Mouse (Mus musculus) forebrain, postnatal 0 days (tissue): ENCODE results near the gene Hfe2. TPM values are rescaled to one million over a fixed set of nuclear protein-coding genes. Genes with fewer than 3 reads are reported as not detected.
"Not testable (repeated sequence)": the region's sequence is repeated elsewhere in the genome, so short reads cannot be mapped to it uniquely, and the experiment has no call there.

Source experiments
- ATAC-seq: fragments of 200-750 bp; cut with Nextera tagmentation; 2 replicates; pipeline ENCODE4 v1.8.0; 2017; ENCODE audit warnings: mild to moderate bottlenecking, moderate library complexity
- DNase-seq: peaks from one replicate; pipeline ENCODE4 v3.0.0-alpha.2; 2015
- H3K27ac ChIP-seq: fragments of 300-500 bp; sonication (generic); 2 replicates; pipeline ENCODE4 v1.5.1; 2014; ENCODE audit warnings: low read depth, mild to moderate bottlenecking, antibody characterized with exemption, low read length, moderate library complexity, mixed read lengths
- H3K27me3 ChIP-seq: fragments of 300-500 bp; sonication (generic); 2 replicates; pipeline ENCODE4 v1.6.1; 2014; ENCODE audit warnings: mild to moderate bottlenecking, low read length, mixed read lengths; ENCODE audit not compliant: insufficient read depth
- H3K36me3 ChIP-seq: fragments of 300-500 bp; sonication (generic); 2 replicates; pipeline ENCODE4 v1.6.1; 2014; ENCODE audit warnings: mild to moderate bottlenecking, moderate library complexity; ENCODE audit not compliant: insufficient read depth
- H3K4me1 ChIP-seq: fragments of 300-500 bp; sonication (generic); 2 replicates; pipeline ENCODE4 v1.6.1; 2014; ENCODE audit warnings: antibody characterized with exemption; ENCODE audit not compliant: insufficient read depth
- H3K4me2 ChIP-seq: fragments of 300-500 bp; sonication (generic); 2 replicates; pipeline ENCODE4 v1.6.1; 2014; ENCODE audit warnings: low read depth, mild to moderate bottlenecking, moderate library complexity
- H3K4me3 ChIP-seq: fragments of 300-500 bp; sonication (generic); 2 replicates; pipeline ENCODE4 v1.5.1; 2014; ENCODE audit warnings: low read depth, low read length, mixed read lengths
- H3K9ac ChIP-seq: fragments of 300-500 bp; sonication (generic); 2 replicates; pipeline ENCODE4 v1.6.1; 2014; ENCODE audit warnings: mild to moderate bottlenecking
- H3K9me3 ChIP-seq: fragments of 300-500 bp; sonication (generic); 2 replicates; pipeline ENCODE4 v1.6.1; 2016; ENCODE audit warnings: low read length
- CTCF ChIP-seq: sonication (generic); IDR thresholded peaks from 2 replicates; pipeline ENCODE4 v1.5.1; 2016; ENCODE audit warnings: antibody characterized with exemption, control low read depth, low read depth
- WGBS: fragments of 180-500 bp; shearing (Covaris S2); extraction: QIAGEN DNeasy Blood & Tissue Kit; methylation state at CpG from one replicate; pipeline ENCODE4 v1.1.7; 2014; 5-methylcytosine and 5-hydroxymethylcytosine counted together
- polyA plus RNA-seq: library from polyadenylated mRNA; unstranded; fragments of >200 nt; fragmentation: Nextera tagmentation; extraction: Ambion mirVana; gene quantifications from 2 replicates; pipeline ENCODE4 v1.2.1, GENCODE M21; 2015
- total RNA-seq: library from RNA; depleted of rRNA; stranded (reverse); fragments of >200 nt; gene quantifications from 2 replicates; pipeline ENCODE4 v1.2.3, GENCODE M21; 2014

The Hfe2 gene
- total and polyA plus RNA-seq, 2 experiments from 2014 or later, result 1.4 to 1.6 TPM

DNA sequence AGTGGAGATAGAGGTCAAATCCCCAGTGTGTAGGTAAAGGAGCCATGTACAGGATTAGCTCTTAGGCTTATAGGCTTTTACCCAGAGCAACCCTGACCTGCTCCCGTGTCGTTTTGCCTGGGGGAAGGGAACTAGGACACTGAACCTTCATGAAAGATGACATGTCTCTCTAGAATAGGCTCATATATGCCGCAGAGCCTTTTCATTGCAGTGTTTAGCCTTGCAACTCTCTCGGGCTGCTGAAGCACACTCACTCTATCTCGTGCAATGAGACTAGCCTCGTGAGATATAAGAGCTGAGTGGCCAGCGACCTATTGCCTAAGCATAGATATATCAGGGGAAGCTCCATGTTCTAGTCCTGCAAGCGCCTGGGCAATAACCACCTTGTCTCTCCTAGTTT is 35.3 kb upstream of the Hfe2 start:
- not testable (repeated sequence) for H3K9me3 ChIP-seq, H3K9ac ChIP-seq, H3K4me1 ChIP-seq, H3K4me3 ChIP-seq, DNase-seq, ATAC-seq, H3K36me3 ChIP-seq, H3K4me2 ChIP-seq, H3K27me3 ChIP-seq, H3K27ac ChIP-seq
- 45% methylated on average over 6 of the region's 8 CpGs for WGBS

DNA sequence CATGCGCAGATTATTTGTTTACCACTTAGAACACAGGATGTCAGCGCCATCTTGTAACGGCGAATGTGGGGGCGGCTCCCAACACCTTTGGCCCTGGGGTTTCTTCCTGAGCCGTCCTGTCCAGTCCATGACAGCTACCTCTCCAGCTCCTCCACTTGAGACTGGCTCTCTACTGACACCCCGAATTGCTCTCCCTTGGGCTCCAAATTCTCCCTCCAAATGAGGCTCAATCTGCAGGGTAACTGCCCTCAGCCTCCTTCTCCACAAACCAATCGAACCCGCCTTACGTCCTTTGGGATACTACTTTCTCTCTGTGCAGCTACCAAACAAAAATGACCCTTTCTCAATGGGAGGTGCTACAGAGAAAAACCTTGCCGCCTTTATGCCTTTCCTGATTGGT is 30.5 kb upstream of the Hfe2 start:
- H3K9ac ChIP-seq, H3K4me2 ChIP-seq, H3K9me3 ChIP-seq, ATAC-seq, H3K36me3 ChIP-seq, H3K27me3 ChIP-seq, H3K4me1 ChIP-seq, H3K27ac ChIP-seq, H3K4me3 ChIP-seq, DNase-seq: not testable (repeated sequence)
- 93% methylated on average over 5 of the region's 11 CpGs for WGBS

DNA sequence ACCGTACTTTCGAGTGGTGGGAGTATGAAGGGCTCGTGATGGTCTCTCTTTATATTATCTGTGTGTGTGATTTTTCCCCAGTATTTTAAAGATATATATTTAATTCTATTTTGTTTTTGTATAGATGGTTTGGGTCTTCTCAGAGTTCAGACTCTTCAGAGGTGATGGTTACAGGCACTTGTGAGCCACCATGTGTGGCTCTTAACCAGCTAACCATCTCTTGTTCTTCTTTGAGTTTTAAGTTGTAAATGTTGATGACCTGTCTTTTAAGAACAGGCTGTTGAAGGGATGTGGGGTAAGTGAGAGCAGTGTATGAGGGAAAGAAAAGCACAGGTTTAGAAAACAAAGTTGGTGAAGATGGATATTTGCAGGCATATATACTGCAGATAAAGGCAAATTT is 30.1 kb upstream of the Hfe2 start:
- no peak overlapping the region for H3K4me3 ChIP-seq
- ATAC-seq, result no peak
- TF ChIP-seq CTCF, result no peak

DNA sequence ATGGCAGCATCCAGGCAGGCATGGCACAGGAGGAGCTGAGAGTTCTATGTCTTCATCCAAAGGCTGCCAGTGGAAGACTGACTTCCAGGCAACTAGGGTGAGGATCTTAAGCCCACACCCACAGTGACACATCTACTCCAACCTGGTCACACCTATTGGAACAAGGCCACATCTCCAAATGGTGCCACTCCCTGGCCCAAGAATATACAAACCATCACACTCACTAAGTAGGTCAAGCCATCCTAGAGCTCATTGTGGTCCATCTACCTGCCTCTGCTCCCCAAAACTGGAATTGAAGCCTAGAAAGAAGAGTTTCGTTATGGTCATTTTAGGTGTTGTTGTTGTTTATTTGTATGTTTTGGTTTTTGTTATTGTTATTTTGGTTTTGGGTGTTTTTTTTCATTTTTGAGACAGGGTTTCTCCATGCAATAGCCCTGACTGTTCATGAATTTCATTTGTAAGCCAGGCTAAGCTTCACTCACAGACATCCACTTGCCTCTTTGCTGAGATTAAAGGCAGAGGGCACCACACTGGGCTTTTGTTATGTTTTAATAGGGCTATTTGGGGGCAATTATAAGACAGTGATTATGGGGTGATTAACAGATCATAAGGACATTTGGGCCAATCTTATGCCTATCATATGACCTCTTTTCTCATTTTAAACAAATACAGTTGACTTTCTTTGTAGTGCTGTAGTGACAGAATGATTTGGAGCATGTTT is 29.3 kb upstream of the Hfe2 start:
- no peak for ATAC-seq
- Histone ChIP-seq H3K36me3 (no peaks in the 10 kb centered on the region), H3K27me3 (no peaks in the 10 kb centered on the region), H3K4me1 (no peaks in the 10 kb centered on the region), H3K9ac (no peak overlapping the region), H3K27ac (no peak overlapping the region), H3K4me2 (no peak overlapping the region), H3K4me3 (no peak overlapping the region), H3K9me3 (no peaks in the 10 kb centered on the region)
- 98% methylated on average over 1 of the region's 1 CpGs for WGBS
- no peak for DNase-seq
- no peak for TF ChIP-seq CTCF

More for the DNA sequence above, 30.1 kb upstream of the Hfe2 start:
- H3K9me3 ChIP-seq, result no peaks in the 10 kb centered on the region
- H3K4me2 ChIP-seq, result no peak overlapping the region
- no peak overlapping the region for H3K27ac ChIP-seq
- no peak for DNase-seq
- no peak overlapping the region for H3K9ac ChIP-seq
- 96% methylated on average over 3 of the region's 3 CpGs for WGBS
- no peaks in the 10 kb centered on the region for H3K4me1 ChIP-seq
- H3K36me3 ChIP-seq, result no peaks in the 10 kb centered on the region
- no peaks in the 10 kb centered on the region for H3K27me3 ChIP-seq

DNA sequence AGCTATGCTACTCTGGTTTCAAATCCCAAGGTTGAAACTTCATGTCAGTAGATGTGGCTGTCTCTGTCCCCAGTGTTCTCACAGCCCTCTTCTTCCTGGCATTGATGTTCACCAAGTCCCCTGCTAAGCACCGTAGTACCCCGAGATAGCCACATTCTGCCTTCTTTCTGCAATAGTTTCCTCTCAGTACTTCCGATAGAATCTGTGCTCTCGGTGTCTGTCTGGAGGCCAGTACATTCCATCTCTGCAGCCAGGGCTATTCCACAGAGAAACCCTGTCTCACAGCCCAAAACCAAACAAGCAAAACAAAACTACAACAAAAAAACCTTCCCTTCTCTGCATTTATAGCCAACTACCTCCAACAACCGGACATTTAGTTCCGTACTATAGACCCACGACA is 28.8 kb upstream of the Hfe2 start:
- 56% methylated on average over 7 of the region's 7 CpGs for WGBS
- DNase-seq (no peak), ATAC-seq (no peak)
- no peak for TF ChIP-seq CTCF
- peak overlapping the region; percentile 68; the same call in 1 of the 2 replicates for H3K4me2 ChIP-seq
- no peaks in the 10 kb centered on the region for H3K9me3 ChIP-seq
- no peaks in the 10 kb centered on the region for H3K4me1 ChIP-seq
- H3K36me3 ChIP-seq, result no peaks in the 10 kb centered on the region
- H3K27me3 ChIP-seq, result no peaks in the 10 kb centered on the region
- no peak overlapping the region for H3K9ac ChIP-seq
- H3K4me3 ChIP-seq, result no peak overlapping the region
- H3K27ac ChIP-seq, result no peak overlapping the region

DNA sequence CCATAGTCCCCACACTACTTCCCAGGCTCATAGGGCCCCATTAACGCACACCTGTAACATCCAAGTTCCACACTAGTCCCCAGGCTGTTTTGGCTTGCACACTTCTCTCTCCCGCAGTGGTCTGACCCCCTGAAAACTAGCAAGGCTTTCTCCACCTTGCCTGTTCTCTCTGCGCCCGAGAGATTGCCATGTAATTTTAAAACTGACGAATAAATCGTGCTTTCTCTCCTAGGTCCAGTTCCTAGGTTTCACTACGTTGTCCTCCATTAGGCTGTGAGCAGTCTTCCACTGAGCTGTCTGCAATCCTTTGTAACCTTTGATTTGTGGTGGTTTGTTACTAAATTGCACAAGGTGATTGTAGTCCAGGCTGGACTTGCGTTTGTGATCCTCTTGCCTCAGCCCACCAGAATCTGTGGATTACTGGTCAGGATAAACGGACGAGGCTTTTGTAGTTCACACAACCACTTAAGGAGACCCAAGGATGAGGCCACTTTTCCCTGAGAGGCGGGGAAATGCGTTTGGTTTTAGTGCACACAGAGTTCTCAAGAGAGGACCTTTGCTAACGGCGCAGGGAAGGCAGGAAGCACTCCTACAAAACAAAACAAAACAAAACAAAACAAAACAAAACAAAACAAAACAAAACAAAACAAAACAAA is 28.2 kb upstream of the Hfe2 start:
- H3K9ac ChIP-seq, result peak overlapping the region; percentile 47; the same call in 1 of the 2 replicates
- not testable (repeated sequence) for H3K27ac ChIP-seq, H3K4me1 ChIP-seq, ATAC-seq, H3K9me3 ChIP-seq, H3K27me3 ChIP-seq, H3K36me3 ChIP-seq
- peak overlapping the region; percentile 68 for H3K4me2 ChIP-seq
- 16% methylated on average over 14 of the region's 14 CpGs for WGBS
- H3K4me3 ChIP-seq, result peak overlapping the region; percentile 51
- peak; percentile 18 for DNase-seq

DNA sequence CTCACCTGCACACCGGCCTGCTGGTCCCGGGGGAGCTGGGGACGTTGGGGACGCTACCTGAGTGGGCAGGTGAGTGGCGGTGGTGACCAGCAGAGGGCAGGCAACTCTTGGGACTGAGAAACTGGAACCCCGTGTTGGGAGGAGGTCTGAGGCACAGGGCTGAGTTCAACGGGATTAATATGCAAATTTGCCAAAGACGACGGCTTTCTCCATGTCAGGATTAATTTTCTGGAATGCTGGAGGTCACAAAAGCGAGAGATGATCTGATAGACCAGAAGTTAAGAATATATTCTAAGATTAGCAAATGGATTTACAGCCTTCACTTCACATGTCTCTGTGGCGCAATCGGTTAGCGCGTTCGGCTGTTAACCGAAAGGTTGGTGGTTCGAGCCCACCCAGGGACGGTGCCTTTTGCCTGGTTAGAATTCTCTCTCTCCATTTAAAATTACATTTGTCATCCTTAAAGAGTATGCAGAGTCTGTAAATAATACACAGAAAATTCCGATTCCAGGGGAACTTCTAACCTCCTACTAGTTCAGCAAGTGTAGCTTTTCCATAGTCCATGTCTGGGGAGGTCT is 27.4 kb upstream of the Hfe2 start:
- Histone ChIP-seq H3K4me2 (peak overlapping the region; percentile 68), H3K4me1 (no peaks in the 10 kb centered on the region), H3K9ac (peak overlapping the region; percentile 47), H3K36me3 (no peaks in the 10 kb centered on the region), H3K9me3 (no peaks in the 10 kb centered on the region), H3K27ac (peak overlapping the region; percentile 15; the same call in 1 of the 2 replicates), H3K4me3 (peak overlapping the region; percentile 51), H3K27me3 (no peaks in the 10 kb centered on the region)
- ATAC-seq (peak; percentile 45), DNase-seq (peak; percentile 90)
- TF ChIP-seq CTCF, result peak; percentile 68
- under 1% methylated on average over 19 of the region's 19 CpGs for WGBS
